Mouse (Mus musculus) MEL (cell line): ENCODE results near the gene Gstp3. TPM values are rescaled to one million over a fixed set of nuclear protein-coding genes. Genes with fewer than 3 reads are reported as not detected.

Experiments
- DNase-seq: peaks from one replicate; pipeline ENCODE4 v3.0.0; 2011; ENCODE audit warnings: low read depth, low spot score
- H3K27ac ChIP-seq: 2 replicates; pipeline ENCODE4 v1.5.1; 2012; ENCODE audit warnings: low read depth, mild to moderate bottlenecking, control low read depth, low read length, moderate library complexity; ENCODE audit not compliant: control insufficient read depth
- H3K27me3 ChIP-seq, 2 experiments: fragments of 150-350 bp in 1 of 2; sonication (generic) in 1 of 2; 2 replicates each; pipeline ENCODE4 v1.6.1; 2012; ENCODE audit warnings: low read length in 2 of 2, mild to moderate bottlenecking in 2 of 2, improper control_type of control experiment in 1 of 2, moderate library complexity in 1 of 2; ENCODE audit not compliant: insufficient read depth in 2 of 2, control insufficient read depth in 1 of 2
- H3K36me3 ChIP-seq, 2 experiments: 2 replicates each; pipeline ENCODE4 v1.6.1; 2012 to 2014; ENCODE audit warnings: low read length in 2 of 2, improper control_type of control experiment in 1 of 2, inconsistent platforms in 1 of 2, mild to moderate bottlenecking in 1 of 2; ENCODE audit not compliant: insufficient read depth in 2 of 2, control insufficient read depth in 1 of 2
- H3K4me1 ChIP-seq, 2 experiments: fragments of 150-350 bp in 1 of 2; sonication (generic) in 1 of 2; 2 replicates each; pipeline ENCODE4 v1.6.1; 2012; ENCODE audit warnings: low read length in 2 of 2, improper control_type of control experiment in 1 of 2, mild to moderate bottlenecking in 1 of 2; ENCODE audit not compliant: insufficient read depth in 2 of 2, control insufficient read depth in 1 of 2
- H3K4me3 ChIP-seq, 2 experiments: fragments of 150-350 bp in 1 of 2; sonication (generic) in 1 of 2; 2 replicates each; pipeline ENCODE4 v1.5.1; 2012; ENCODE audit warnings: low read depth in 2 of 2, low read length in 2 of 2, mild to moderate bottlenecking in 2 of 2, moderate library complexity in 2 of 2, control low read depth in 1 of 2, improper control_type of control experiment in 1 of 2; ENCODE audit not compliant: control insufficient read depth in 1 of 2, insufficient read depth in 1 of 2
- H3K79me2 ChIP-seq: 2 replicates; pipeline ENCODE4 v1.6.1; 2012; ENCODE audit warnings: mild to moderate bottlenecking, low read length, moderate library complexity; ENCODE audit not compliant: control insufficient read depth, poor library complexity, insufficient read depth
- H3K9ac ChIP-seq: 2 replicates; pipeline ENCODE4 v1.6.1; 2012; ENCODE audit warnings: low read depth, mild to moderate bottlenecking, control low read depth, low read length, moderate library complexity; ENCODE audit not compliant: control insufficient read depth, poor library complexity, severe bottlenecking
- H3K9me3 ChIP-seq: fragments of 150-350 bp; sonication (generic); replicated peaks from 2 replicates; pipeline ENCODE4 v1.6.1; 2012; ENCODE audit warnings: mild to moderate bottlenecking, low read length, improper control_type of control experiment, moderate library complexity; ENCODE audit not compliant: insufficient read depth
- BHLHE40 ChIP-seq: IDR thresholded peaks from 2 replicates; pipeline ENCODE4 v1.6.1; 2012; ENCODE audit warnings: low read depth, mild to moderate bottlenecking, inconsistent platforms, low read length, improper control_type of control experiment, borderline replicate concordance
- CHD1 ChIP-seq: IDR thresholded peaks from 2 replicates; pipeline ENCODE4 v1.6.1; 2012; ENCODE audit warnings: low read depth, mild to moderate bottlenecking, inconsistent platforms, low read length, improper control_type of control experiment
- CHD2 ChIP-seq: IDR thresholded peaks from 2 replicates; pipeline ENCODE4 v1.6.1; 2011; ENCODE audit warnings: low read length, improper control_type of control experiment
- CTCF ChIP-seq, 3 experiments: IDR thresholded peaks in 2 of 3; conservative IDR thresholded peaks in 1 of 3; 2 replicates each; pipeline ENCODE4 v1.5.1; 2011 to 2012; ENCODE audit warnings: low read length in 3 of 3, low read depth in 2 of 3, mild to moderate bottlenecking in 2 of 3, improper control_type of control experiment in 1 of 3, inconsistent platforms in 1 of 3, mixed read lengths in 1 of 3, moderate library complexity in 1 of 3; ENCODE audit not compliant: control insufficient read depth in 1 of 3, insufficient read depth in 1 of 3, poor library complexity in 1 of 3, severe bottlenecking in 1 of 3
- ELF1 ChIP-seq: IDR thresholded peaks from 2 replicates; pipeline ENCODE4 v1.6.1; 2014; ENCODE audit warnings: low read depth, mild to moderate bottlenecking, inconsistent platforms, low read length, improper control_type of control experiment, moderate library complexity
- EP300 ChIP-seq, 2 experiments: IDR thresholded peaks; 2 replicates each; pipeline ENCODE4 v1.6.1; 2011; ENCODE audit warnings: improper control_type of control experiment in 2 of 2, low read length in 2 of 2, low read depth in 1 of 2, mild to moderate bottlenecking in 1 of 2
- ETS1 ChIP-seq: IDR thresholded peaks from 2 replicates; pipeline ENCODE4 v1.6.1; 2012; ENCODE audit warnings: low read depth, mild to moderate bottlenecking, inconsistent platforms, low read length, improper control_type of control experiment, moderate library complexity
- GABPA ChIP-seq: IDR thresholded peaks from 2 replicates; pipeline ENCODE4 v1.6.1; 2012; ENCODE audit warnings: low read depth, mild to moderate bottlenecking, inconsistent platforms, low read length, improper control_type of control experiment, moderate library complexity
- GATA1 ChIP-seq: IDR thresholded peaks from 2 replicates; pipeline ENCODE4 v1.6.1; 2011; ENCODE audit warnings: low read depth, low read length, improper control_type of control experiment
- HCFC1 ChIP-seq: IDR thresholded peaks from 2 replicates; pipeline ENCODE4 v1.6.1; 2012; ENCODE audit warnings: low read depth, mild to moderate bottlenecking, inconsistent platforms, low read length, improper control_type of control experiment, moderate library complexity
- KAT2A ChIP-seq: conservative IDR thresholded peaks from 2 replicates; pipeline ENCODE4 v1.6.1; 2012; ENCODE audit warnings: low read depth, low read length, improper control_type of control experiment, inconsistent platforms
- MAFK ChIP-seq: IDR thresholded peaks from 2 replicates; pipeline ENCODE4 v1.6.1; 2011; ENCODE audit warnings: low read depth, mild to moderate bottlenecking, low read length, improper control_type of control experiment, borderline replicate concordance
- MAX ChIP-seq: IDR thresholded peaks from 2 replicates; pipeline ENCODE4 v1.6.1; 2011; ENCODE audit warnings: low read length, improper control_type of control experiment
- MEF2A ChIP-seq: IDR thresholded peaks from 2 replicates; pipeline ENCODE4 v1.6.1; 2014; ENCODE audit warnings: low read depth, mild to moderate bottlenecking, inconsistent platforms, low read length, improper control_type of control experiment; ENCODE audit not compliant: poor library complexity, insufficient replicate concordance, severe bottlenecking; ENCODE audit errors: extremely low read depth
- MYB ChIP-seq: IDR thresholded peaks from 2 replicates; pipeline ENCODE4 v1.6.1; 2011; ENCODE audit warnings: mild to moderate bottlenecking, low read depth, low read length, improper control_type of control experiment
- MYC ChIP-seq: IDR thresholded peaks from 2 replicates; pipeline ENCODE4 v1.6.1; 2011; ENCODE audit warnings: low read depth, mild to moderate bottlenecking, low read length, improper control_type of control experiment, moderate library complexity
- NELFE ChIP-seq: IDR thresholded peaks from 2 replicates; pipeline ENCODE4 v1.6.1; 2011; ENCODE audit warnings: low read depth, low read length, improper control_type of control experiment
- POLR2A ChIP-seq, 2 experiments: IDR thresholded peaks; 2 replicates each; pipeline ENCODE4 v1.6.1; 2011 to 2012; ENCODE audit warnings: low read length in 2 of 2, mild to moderate bottlenecking in 2 of 2, control low read depth in 1 of 2, improper control_type of control experiment in 1 of 2, low read depth in 1 of 2, moderate library complexity in 1 of 2; ENCODE audit not compliant: control insufficient read depth in 1 of 2, insufficient read depth in 1 of 2, poor library complexity in 1 of 2
- POLR2AphosphoS2 ChIP-seq: IDR thresholded peaks from 2 replicates; pipeline ENCODE4 v1.6.1; 2011; ENCODE audit warnings: low read length, improper control_type of control experiment
- RAD21 ChIP-seq: IDR thresholded peaks from 2 replicates; pipeline ENCODE4 v1.6.1; 2011; ENCODE audit warnings: mild to moderate bottlenecking, low read depth, low read length, improper control_type of control experiment
- SIN3A ChIP-seq: IDR thresholded peaks from 2 replicates; pipeline ENCODE4 v1.6.1; 2012; ENCODE audit warnings: low read length, improper control_type of control experiment, inconsistent platforms
- SMC3 ChIP-seq: IDR thresholded peaks from 2 replicates; pipeline ENCODE4 v1.6.1; 2011; ENCODE audit warnings: low read depth, low read length, improper control_type of control experiment
- UBTF ChIP-seq: IDR thresholded peaks from 2 replicates; pipeline ENCODE4 v1.6.1; 2012; ENCODE audit warnings: low read depth, mild to moderate bottlenecking, inconsistent platforms, low read length, improper control_type of control experiment, moderate library complexity, borderline replicate concordance; ENCODE audit not compliant: insufficient read depth
- USF2 ChIP-seq, 2 experiments: IDR thresholded peaks; 2 replicates each; pipeline ENCODE4 v1.6.1; 2011 to 2012; ENCODE audit warnings: improper control_type of control experiment in 2 of 2, low read length in 2 of 2, borderline replicate concordance in 1 of 2, inconsistent platforms in 1 of 2, low read depth in 1 of 2, mild to moderate bottlenecking in 1 of 2; ENCODE audit not compliant: insufficient read depth in 1 of 2
- ZKSCAN1 ChIP-seq: IDR thresholded peaks from 2 replicates; pipeline ENCODE4 v1.6.1; 2012; ENCODE audit warnings: low read depth, mild to moderate bottlenecking, inconsistent platforms, low read length, improper control_type of control experiment, moderate library complexity
- ZMIZ1 ChIP-seq: IDR thresholded peaks from 2 replicates; pipeline ENCODE4 v1.6.1; 2012; ENCODE audit warnings: low read depth, mild to moderate bottlenecking, inconsistent platforms, low read length, improper control_type of control experiment, moderate library complexity
- polyA plus RNA-seq, 2 experiments: library from polyadenylated mRNA; stranded (reverse) in 1 of 2; unstranded in 1 of 2; fragments of >175 nt in 1 of 2; fragments of >200 nt in 1 of 2; gene quantifications; 2 replicates each; pipeline versions ENCODE4 v1.2.1 to v1.2.4; 2012; ENCODE audit warnings: low replicate concordance in 2 of 2, low read depth in 1 of 2; ENCODE audit not compliant: insufficient read length in 2 of 2, insufficient read depth in 1 of 2, missing spikeins in 1 of 2
- total RNA-seq: library from RNA; depleted of rRNA; stranded (reverse); fragments of 300-350 nt; gene quantifications from 2 replicates; pipeline ENCODE4 v1.2.3, GENCODE M21; 2012

Gene Gstp3
- total and polyA plus RNA-seq, 3 experiments = 0.84 TPM; not detected in 2

DNA sequence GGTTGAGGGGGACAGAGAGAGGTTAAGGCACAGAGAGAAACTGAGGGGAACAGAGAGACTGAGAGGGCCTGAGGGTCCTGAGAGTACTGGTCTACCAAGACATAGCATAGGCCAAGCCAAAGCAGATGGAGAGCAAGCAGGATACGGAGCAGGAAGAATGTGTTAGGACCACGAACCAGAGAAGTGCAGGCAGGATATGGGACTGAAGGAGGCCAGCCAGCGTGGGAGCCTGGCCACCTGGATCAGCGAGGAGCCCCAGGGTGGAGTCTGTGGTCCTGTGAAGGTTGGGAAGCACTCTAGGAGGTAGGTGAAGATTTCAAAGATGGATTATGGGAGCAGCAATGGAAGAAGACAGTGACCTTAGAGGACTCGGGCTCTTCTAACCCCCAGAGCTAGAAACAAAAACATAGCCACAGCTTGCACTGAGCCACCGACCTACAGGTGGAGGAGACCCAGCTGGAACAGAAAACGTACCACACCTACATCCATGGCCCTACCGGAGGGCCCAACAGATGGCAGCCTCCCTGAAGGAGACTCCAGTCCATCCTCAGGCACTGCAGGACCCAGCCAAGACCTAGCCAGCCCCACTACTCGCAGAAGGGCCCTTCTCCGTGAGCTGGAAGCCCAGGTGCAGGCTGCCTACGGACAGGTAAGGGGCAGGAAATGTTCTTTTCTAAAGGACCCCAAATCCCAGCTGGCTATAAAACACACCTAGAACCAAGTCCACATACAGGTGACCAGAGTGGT is 23.0 kb upstream of the Gstp3 start:
- H3K27me3 ChIP-seq = peaks cover 1% of the 10 kb centered on the region in 2 experiments; a peak in 3 of 4 replicates
- no peak overlapping the region for H3K27ac ChIP-seq
- H3K79me2 ChIP-seq = no peaks in the 10 kb centered on the region
- no peak overlapping the region for H3K9ac ChIP-seq
- H3K9me3 ChIP-seq = no peaks in the 10 kb centered on the region
- peaks cover 0 to 5% of the 10 kb centered on the region in 2 experiments; a peak in 1 of 4 replicates for H3K4me1 ChIP-seq
- no peak for DNase-seq
- TF ChIP-seq ETS1 = no peak
- TF ChIP-seq UBTF = no peak
- no peak for TF ChIP-seq GATA1
- TF ChIP-seq SIN3A = no peak
- no peak for TF ChIP-seq MAFK
- TF ChIP-seq CHD2 = no peak
- TF ChIP-seq MAX = no peak
- TF ChIP-seq CHD1 = no peak
- no peak for TF ChIP-seq ZKSCAN1
- no peak for TF ChIP-seq POLR2A (IDR thresholded peaks at IDR 0.05; ENCODE audit: control insufficient read depth in 1 of 2, insufficient read depth in 1 of 2, low read depth in 1 of 2, low read length in 2 of 2, poor library complexity in 1 of 2)
- TF ChIP-seq ZMIZ1 = no peak
- TF ChIP-seq NELFE = no peak
- no peak for TF ChIP-seq MYC
- no peak for TF ChIP-seq POLR2AphosphoS2
- TF ChIP-seq HCFC1 = no peak
- no peak for TF ChIP-seq CTCF (IDR thresholded peaks at IDR 0.05 in 2 of 3, conservative IDR thresholded peaks at IDR 0.05 in 1 of 3; ENCODE audit: control insufficient read depth in 1 of 3, insufficient read depth in 1 of 3, low read depth in 2 of 3, low read length in 3 of 3, poor library complexity in 1 of 3, severe bottlenecking in 1 of 3)
- no peak for TF ChIP-seq USF2 (IDR thresholded peaks at IDR 0.05; ENCODE audit: borderline replicate concordance in 1 of 2, insufficient read depth in 1 of 2, low read depth in 1 of 2, low read length in 2 of 2)
- no peak for TF ChIP-seq BHLHE40
- no peak for TF ChIP-seq ELF1
- no peaks in the 10 kb centered on the region for H3K36me3 ChIP-seq
- H3K4me3 ChIP-seq = no peak overlapping the region

DNA sequence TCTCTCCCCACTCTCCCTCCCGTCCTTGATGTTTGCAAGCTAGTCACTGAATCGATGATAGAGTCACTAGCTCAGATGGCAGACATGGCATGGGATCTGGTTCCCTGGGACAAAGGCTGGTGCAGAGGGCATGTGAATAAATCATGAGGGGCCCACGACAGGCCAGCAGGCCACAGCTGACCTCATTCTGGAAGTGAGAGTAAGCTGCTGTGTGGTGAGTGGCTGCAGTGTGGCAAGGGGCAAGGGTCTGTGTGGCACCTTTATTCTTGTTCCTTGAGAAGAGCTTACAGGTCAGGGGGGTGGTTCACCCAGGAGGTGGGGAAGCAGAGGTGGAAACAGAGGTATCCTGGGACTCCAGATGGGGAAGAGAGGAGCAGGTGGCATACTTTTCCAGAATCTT is 22.0 kb upstream of the Gstp3 start, which contains the start of gene Cabp2:
TSS of gene Cabp2 (plus strand) at position 185 of the 400 bp plus-strand sequence.
- no peak for TF ChIP-seq MEF2A
- no peak for TF ChIP-seq GABPA
- no peak for TF ChIP-seq ZMIZ1
- no peak for TF ChIP-seq CTCF (IDR thresholded peaks at IDR 0.05 in 2 of 3, conservative IDR thresholded peaks at IDR 0.05 in 1 of 3; ENCODE audit: control insufficient read depth in 1 of 3, insufficient read depth in 1 of 3, low read depth in 2 of 3, low read length in 3 of 3, poor library complexity in 1 of 3, severe bottlenecking in 1 of 3)
- TF ChIP-seq EP300 (IDR thresholded peaks at IDR 0.05; ENCODE audit: low read depth in 1 of 2, low read length in 2 of 2) = no peak
- TF ChIP-seq KAT2A = no peak
- no peak for TF ChIP-seq MYB
- TF ChIP-seq SMC3 = no peak
- TF ChIP-seq NELFE = no peak
- TF ChIP-seq MAX = no peak
- no peak for TF ChIP-seq ZKSCAN1
- TF ChIP-seq RAD21 = no peak
- H3K79me2 ChIP-seq = no peaks in the 10 kb centered on the region
- no peak within 1 kb of the TSS for H3K4me3 ChIP-seq
- no peak for DNase-seq
- no peaks in the 10 kb centered on the region for H3K9me3 ChIP-seq
- H3K9ac ChIP-seq = no peak within 1 kb of the TSS
- H3K4me1 ChIP-seq = peaks cover 0 to 5% of the 10 kb centered on the region in 2 experiments; a peak in 1 of 4 replicates
- H3K27me3 ChIP-seq = peaks cover 1 to 2% of the 10 kb centered on the region in 2 experiments; a peak in 3 of 4 replicates
- no peak within 1 kb of the TSS for H3K27ac ChIP-seq
- H3K36me3 ChIP-seq = no peaks in the 10 kb centered on the region
